Mouse (Mus musculus): ENCODE results near the gene Nabp2. TPM values are rescaled to one million over a fixed set of nuclear protein-coding genes. Genes with fewer than 3 reads are reported as not detected.

Gene Nabp2
- 10 to 100 TPM; 91.6 to 92.0 TPM for total RNA-seq (2021)

GRCm38 (mm10) chr10:128411211-128412054 is at the start of gene Nabp2, which contains the start of gene Rnf41:
Gene Nabp2 (minus strand): TSS chr10:128411492.
Gene Rnf41 (plus strand): TSS chr10:128411657.
- peak; percentile 95 to 96 for DNase-seq

GRCm38 (mm10) chr10:128460270-128460630 is 49.0 kb upstream of the Nabp2 start:
- DNase-seq, result no peak

- peak in 1 of 2 experiments; percentile 36 for DNase-seq
These were observed 48.3 kb upstream of the Nabp2 start for GRCm38 (mm10) chr10:128459409-128460269.

- peak; percentile 75 to 82 for DNase-seq
These were observed 47.6 kb upstream of the Nabp2 start, which contains the start of gene Smarcc2 for GRCm38 (mm10) chr10:128458719-128459408. Gene Smarcc2 (plus strand): TSS chr10:128459248.

- peak; percentile 91 to 93 for DNase-seq
These were observed 47.0 kb upstream of the Nabp2 start for GRCm38 (mm10) chr10:128458348-128458718.

- no peak for DNase-seq
These were observed 46.4 kb upstream of the Nabp2 start for GRCm38 (mm10) chr10:128457676-128458075.

- peak in 1 of 2 experiments; percentile 61 for DNase-seq
These were observed 44.0 kb upstream of the Nabp2 start for GRCm38 (mm10) chr10:128455280-128455679.

GRCm38 (mm10) chr10:128454471-128454870 is 43.2 kb upstream of the Nabp2 start:
- DNase-seq, result no peak

- DNase-seq, result no peak
These were observed 39.7 kb upstream of the Nabp2 start for GRCm38 (mm10) chr10:128451014-128451413.

GRCm38 (mm10) chr10:128445407-128445806 is 34.1 kb upstream of the Nabp2 start:
- no peak for DNase-seq

- no peak for DNase-seq
These were observed 33.1 kb upstream of the Nabp2 start for GRCm38 (mm10) chr10:128444354-128444753.

- DNase-seq, result no peak
These were observed 31.4 kb upstream of the Nabp2 start for GRCm38 (mm10) chr10:128442718-128443117.

GRCm38 (mm10) chr10:128441324-128442119 is 30.2 kb upstream of the Nabp2 start:
- DNase-seq, result no peak

GRCm38 (mm10) chr10:128440407-128440806 is 29.1 kb upstream of the Nabp2 start:
- no peak for DNase-seq

GRCm38 (mm10) chr10:128438675-128439279 is 27.5 kb upstream of the Nabp2 start:
- peak in 1 of 2 experiments; percentile 48 for DNase-seq

GRCm38 (mm10) chr10:128436376-128436775 is 25.1 kb upstream of the Nabp2 start:
- no peak for DNase-seq

GRCm38 (mm10) chr10:128435873-128436272 is 24.6 kb upstream of the Nabp2 start:
- DNase-seq, result no peak

- no peak for DNase-seq
These were observed 24.0 kb upstream of the Nabp2 start for GRCm38 (mm10) chr10:128435186-128435823.

- DNase-seq, result no peak
These were observed 23.4 kb upstream of the Nabp2 start for GRCm38 (mm10) chr10:128434681-128435080.

GRCm38 (mm10) chr10:128433417-128433816 is 22.1 kb upstream of the Nabp2 start:
- no peak for DNase-seq

- no peak for DNase-seq
These were observed 18.2 kb upstream of the Nabp2 start for GRCm38 (mm10) chr10:128429454-128429853.

Measured in layer of hippocampus, postnatal 36 days (tissue).